Mouse (Mus musculus) embryonic fibroblast, embryonic 13.5 days (primary cell): Measurements from ENCODE around the gene Ptx4.

ENCODE experiments used
- CTCF ChIP-seq: IDR thresholded peaks from 2 replicates; pipeline ENCODE4 v1.5.1; 2011; ENCODE audit warnings: mild to moderate bottlenecking, control low read depth, low read length, moderate library complexity, borderline replicate concordance; ENCODE audit not compliant: insufficient read depth
- POLR2A ChIP-seq: IDR thresholded peaks from 2 replicates; pipeline ENCODE4 v1.6.1; 2011; ENCODE audit warnings: low read depth, mild to moderate bottlenecking, control low read depth, low read length, moderate library complexity

DNA sequence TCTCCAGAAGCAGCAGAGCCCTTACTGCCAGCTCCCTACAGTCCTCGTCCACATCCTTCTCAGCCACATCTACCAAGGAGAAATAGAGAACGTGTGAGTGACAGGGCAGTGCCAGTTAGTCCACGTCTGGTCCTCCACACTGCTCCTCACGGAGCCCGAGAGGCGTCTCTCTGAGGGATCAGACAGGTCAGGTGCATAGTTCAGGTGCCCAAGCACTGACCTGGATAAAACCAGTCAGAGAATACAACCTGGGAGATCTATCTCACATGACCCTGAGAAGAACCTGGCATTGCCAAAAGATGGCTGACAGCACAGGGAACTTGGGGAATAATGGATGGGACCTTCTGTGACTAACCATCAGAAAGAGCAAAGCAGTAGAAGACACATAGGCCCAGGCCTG is 20.5 kb upstream of the Ptx4 start:
- TF ChIP-seq CTCF: no peak
- no peak for TF ChIP-seq POLR2A
